Mouse (Mus musculus) heart, embryonic 15.5 days (tissue): ENCODE data around the gene Cd300lg. TPM values are rescaled to one million over a fixed set of nuclear protein-coding genes. Genes with fewer than 3 reads are reported as not detected.

Source experiments
- ATAC-seq: fragments of 200-750 bp; cut with Nextera tagmentation; replicated peaks from 2 replicates; pipeline ENCODE4 v1.8.0; 2017; ENCODE audit warnings: low read depth, moderate TSS enrichment; ENCODE audit not compliant: insufficient number of reproducible peaks, insufficient read depth, low FRiP score
- H3K27ac ChIP-seq: fragments of 300-500 bp; sonication (generic); 2 replicates; pipeline ENCODE4 v1.5.1; 2015; ENCODE audit warnings: mild to moderate bottlenecking, inconsistent platforms
- H3K27me3 ChIP-seq: fragments of 300-500 bp; sonication (generic); 2 replicates; pipeline ENCODE4 v1.6.1; 2015; ENCODE audit warnings: inconsistent platforms
- H3K36me3 ChIP-seq: fragments of 300-500 bp; sonication (generic); 2 replicates; pipeline ENCODE4 v1.6.1; 2015; ENCODE audit warnings: mild to moderate bottlenecking, inconsistent platforms
- H3K4me1 ChIP-seq: fragments of 300-500 bp; sonication (generic); replicated peaks from 2 replicates; pipeline ENCODE4 v1.6.1; 2015; ENCODE audit warnings: inconsistent platforms
- H3K4me2 ChIP-seq: fragments of 300-500 bp; sonication (generic); 2 replicates; pipeline ENCODE4 v1.6.1; 2015; ENCODE audit warnings: inconsistent platforms, mild to moderate bottlenecking, moderate library complexity
- H3K4me3 ChIP-seq: fragments of 300-500 bp; sonication (generic); 2 replicates; pipeline ENCODE4 v1.5.1; 2015; ENCODE audit warnings: mild to moderate bottlenecking, inconsistent platforms
- H3K9ac ChIP-seq: fragments of 300-500 bp; sonication (generic); 2 replicates; pipeline ENCODE4 v1.6.1; 2015; ENCODE audit warnings: mild to moderate bottlenecking, inconsistent platforms
- H3K9me3 ChIP-seq: fragments of 300-500 bp; sonication (generic); replicated peaks from 2 replicates; pipeline ENCODE4 v1.6.1; 2016; ENCODE audit warnings: inconsistent platforms
- WGBS: fragments of 180-500 bp; shearing (Covaris S2); methylation state at CpG from one replicate; pipeline ENCODE4 v1.1.7; 2015; ENCODE audit warnings: mixed read lengths; 5-methylcytosine and 5-hydroxymethylcytosine counted together
- polyA plus RNA-seq: library from polyadenylated mRNA; unstranded; fragments of >200 nt; fragmentation: Nextera tagmentation; extraction: Ambion mirVana; gene quantifications from 2 replicates; pipeline ENCODE4 v1.2.1, GENCODE M21; 2015

The Cd300lg gene
- polyA plus RNA-seq, 1 experiment from 2014 or later = 8.4 TPM

GRCm38 (mm10) chr11:102008954-102009637 lies 32.2 kb upstream of the Cd300lg start:
- ATAC-seq = peak; percentile 67
- Histone ChIP-seq H3K9me3 (no peaks in the 10 kb centered on the region), H3K4me2 (no peak overlapping the region), H3K9ac (no peak overlapping the region), H3K4me3 (no peak overlapping the region), H3K4me1 (no peaks in the 10 kb centered on the region), H3K36me3 (no peaks in the 10 kb centered on the region), H3K27me3 (no peaks in the 10 kb centered on the region), H3K27ac (peak overlapping the region; percentile 24; the same call in 1 of the 2 replicates)
- 58% methylated on average over 15 of the region's 15 CpGs for WGBS

GRCm38 (mm10) chr11:102010140-102010539 lies 31.2 kb upstream of the Cd300lg start:
- 80% methylated on average over 13 of the region's 13 CpGs for WGBS
- H3K27ac ChIP-seq = no peak overlapping the region
- H3K4me1 ChIP-seq = no peaks in the 10 kb centered on the region
- no peaks in the 10 kb centered on the region for H3K36me3 ChIP-seq
- H3K9ac ChIP-seq = no peak overlapping the region
- no peaks in the 10 kb centered on the region for H3K27me3 ChIP-seq
- H3K4me3 ChIP-seq = no peak overlapping the region
- no peak for ATAC-seq
- H3K9me3 ChIP-seq = no peaks in the 10 kb centered on the region
- H3K4me2 ChIP-seq = no peak overlapping the region

- no peak overlapping the region for H3K9ac ChIP-seq
- ATAC-seq = no peak
- WGBS = 73% methylated on average over 8 of the region's 8 CpGs
- no peak overlapping the region for H3K4me3 ChIP-seq
- H3K4me1 ChIP-seq = peaks cover 6% of the 10 kb centered on the region; the same call in 1 of the 2 replicates
- H3K27ac ChIP-seq = no peak overlapping the region
- no peaks in the 10 kb centered on the region for H3K27me3 ChIP-seq
- no peak overlapping the region for H3K4me2 ChIP-seq
- no peaks in the 10 kb centered on the region for H3K36me3 ChIP-seq
- no peaks in the 10 kb centered on the region for H3K9me3 ChIP-seq
Observed at GRCm38 (mm10) chr11:102011510-102011909, 29.8 kb upstream of the Cd300lg start.

GRCm38 (mm10) chr11:102013201-102013600 lies 28.1 kb upstream of the Cd300lg start:
- Histone ChIP-seq H3K27me3 (no peaks in the 10 kb centered on the region), H3K9me3 (no peaks in the 10 kb centered on the region), H3K4me1 (peaks cover 8% of the 10 kb centered on the region; the same call in 1 of the 2 replicates), H3K4me2 (no peak overlapping the region), H3K27ac (no peak overlapping the region), H3K9ac (no peak overlapping the region), H3K36me3 (no peaks in the 10 kb centered on the region), H3K4me3 (no peak overlapping the region)
- no peak for ATAC-seq
- 72% methylated on average over 8 of the region's 8 CpGs for WGBS

- Histone ChIP-seq H3K4me1 (peaks cover 8% of the 10 kb centered on the region; the same call in 1 of the 2 replicates), H3K36me3 (no peaks in the 10 kb centered on the region), H3K9ac (no peak overlapping the region), H3K27me3 (no peaks in the 10 kb centered on the region), H3K9me3 (no peaks in the 10 kb centered on the region), H3K27ac (no peak overlapping the region), H3K4me3 (no peak overlapping the region), H3K4me2 (no peak overlapping the region)
- no peak for ATAC-seq
- 74% methylated on average over 6 of the region's 6 CpGs for WGBS
Observed at GRCm38 (mm10) chr11:102015472-102015871, 25.8 kb upstream of the Cd300lg start.

GRCm38 (mm10) chr11:102016136-102016535 lies 25.2 kb upstream of the Cd300lg start:
- H3K36me3 ChIP-seq = no peaks in the 10 kb centered on the region
- no peaks in the 10 kb centered on the region for H3K9me3 ChIP-seq
- peak overlapping the region; percentile 39 for H3K27ac ChIP-seq
- 89% methylated on average over 1 of the region's 1 CpGs for WGBS
- H3K4me3 ChIP-seq = no peak overlapping the region
- peaks cover 8% of the 10 kb centered on the region; the same call in 1 of the 2 replicates for H3K4me1 ChIP-seq
- no peak for ATAC-seq
- H3K4me2 ChIP-seq = no peak overlapping the region
- no peaks in the 10 kb centered on the region for H3K27me3 ChIP-seq
- H3K9ac ChIP-seq = no peak overlapping the region

- 67% methylated on average over 9 of the region's 9 CpGs for WGBS
Observed at GRCm38 (mm10) chr11:102019736-102020135, 21.6 kb upstream of the Cd300lg start.

GRCm38 (mm10) chr11:102021196-102021595 lies 20.1 kb upstream of the Cd300lg start:
- H3K9me3 ChIP-seq = no peaks in the 10 kb centered on the region
- no peak for ATAC-seq
- peaks cover 8% of the 10 kb centered on the region for H3K4me1 ChIP-seq
- H3K36me3 ChIP-seq = no peaks in the 10 kb centered on the region
- peaks cover 8% of the 10 kb centered on the region; the same call in 1 of the 2 replicates for H3K27me3 ChIP-seq
- H3K27ac ChIP-seq = no peak overlapping the region
- no peak overlapping the region for H3K4me3 ChIP-seq
- 88% methylated on average over 5 of the region's 5 CpGs for WGBS
- H3K9ac ChIP-seq = no peak overlapping the region
- no peak overlapping the region for H3K4me2 ChIP-seq

More at GRCm38 (mm10) chr11:102019736-102020135, 21.6 kb upstream of the Cd300lg start:
- Histone ChIP-seq H3K27me3 (peaks cover 8% of the 10 kb centered on the region; the same call in 1 of the 2 replicates), H3K9me3 (no peaks in the 10 kb centered on the region), H3K9ac (no peak overlapping the region), H3K27ac (no peak overlapping the region), H3K4me2 (no peak overlapping the region), H3K36me3 (no peaks in the 10 kb centered on the region), H3K4me3 (no peak overlapping the region), H3K4me1 (peaks cover 8% of the 10 kb centered on the region; the same call in 1 of the 2 replicates)
- no peak for ATAC-seq

- WGBS = 84% methylated on average over 13 of the region's 13 CpGs
- no peaks in the 10 kb centered on the region for H3K9me3 ChIP-seq
- H3K27ac ChIP-seq = no peak overlapping the region
- H3K36me3 ChIP-seq = no peaks in the 10 kb centered on the region
- H3K4me2 ChIP-seq = no peak overlapping the region
- H3K27me3 ChIP-seq = peaks cover 8% of the 10 kb centered on the region; the same call in 1 of the 2 replicates
- H3K4me1 ChIP-seq = peaks cover 14% of the 10 kb centered on the region
- no peak overlapping the region for H3K9ac ChIP-seq
- no peak for ATAC-seq
- H3K4me3 ChIP-seq = no peak overlapping the region
Observed at GRCm38 (mm10) chr11:102023406-102023805, 17.9 kb upstream of the Cd300lg start.

GRCm38 (mm10) chr11:102024084-102024758 lies 17.1 kb upstream of the Cd300lg start:
- Histone ChIP-seq H3K27me3 (peaks cover 8% of the 10 kb centered on the region; the same call in 1 of the 2 replicates), H3K4me3 (no peak overlapping the region), H3K4me1 (peaks cover 14% of the 10 kb centered on the region), H3K36me3 (no peaks in the 10 kb centered on the region), H3K4me2 (no peak overlapping the region), H3K9me3 (no peaks in the 10 kb centered on the region), H3K9ac (no peak overlapping the region), H3K27ac (no peak overlapping the region)
- no peak for ATAC-seq
- WGBS = 75% methylated on average over 6 of the region's 6 CpGs

- H3K9ac ChIP-seq = no peak overlapping the region
- no peaks in the 10 kb centered on the region for H3K9me3 ChIP-seq
- no peak overlapping the region for H3K4me2 ChIP-seq
- H3K4me1 ChIP-seq = peaks cover 14% of the 10 kb centered on the region
- 85% methylated on average over 4 of the region's 4 CpGs for WGBS
- H3K27ac ChIP-seq = no peak overlapping the region
- no peak overlapping the region for H3K4me3 ChIP-seq
- H3K27me3 ChIP-seq = peaks cover 8% of the 10 kb centered on the region; the same call in 1 of the 2 replicates
- H3K36me3 ChIP-seq = no peaks in the 10 kb centered on the region
- no peak for ATAC-seq
Observed at GRCm38 (mm10) chr11:102024875-102025274, 16.4 kb upstream of the Cd300lg start.
